Mouse (Mus musculus): ENCODE measurements around the gene Nr2f6. TPM values are rescaled to one million over a fixed set of nuclear protein-coding genes. Genes with fewer than 3 reads are reported as not detected.

The Nr2f6 gene
- polyA plus RNA-seq, 1 experiment from 2014 or later: 76.6 TPM

- H3K27ac ChIP-seq: no peak overlapping the region
- no peak overlapping the region for H3K4me2 ChIP-seq
- H3K9me3 ChIP-seq: no peaks in the 10 kb centered on the region
- H3K27me3 ChIP-seq: no peaks in the 10 kb centered on the region
- ATAC-seq (ENCODE audit: borderline replicate concordance, extremely low read depth, low FRiP score, low TSS enrichment): no peak
- H3K9ac ChIP-seq: no peak overlapping the region
- peaks cover 43% of the 10 kb centered on the region for H3K36me3 ChIP-seq
- H3K4me3 ChIP-seq: no peak overlapping the region
- H3K4me1 ChIP-seq: peaks cover 48% of the 10 kb centered on the region
- WGBS: 81% methylated on average over 17 of the region's 17 CpGs
Measured at GRCm38 (mm10) chr8:71374616-71375206, 7.0 kb downstream of the Nr2f6 start.

DNA sequence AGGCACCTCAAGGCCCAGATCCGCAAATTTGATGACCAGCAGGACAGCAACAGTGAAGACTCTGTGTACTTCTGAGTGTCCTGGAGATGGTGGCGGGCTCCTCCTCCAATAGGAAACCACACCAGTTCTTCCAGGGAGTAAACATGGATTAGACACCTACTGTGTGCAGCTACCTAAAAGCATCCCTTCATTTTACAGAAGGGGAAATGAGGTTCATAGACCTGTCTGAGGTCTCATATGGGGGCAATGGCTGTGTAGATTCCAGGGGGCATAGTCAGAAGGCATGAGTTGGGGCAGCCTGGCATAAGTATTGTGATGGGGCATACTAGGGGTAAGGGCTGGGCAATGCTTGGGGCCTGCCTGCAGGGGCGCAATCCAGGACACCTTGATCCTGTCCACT is 8.8 kb downstream of the Nr2f6 start:
- Histone ChIP-seq H3K4me1 (peaks cover 38% of the 10 kb centered on the region), H3K4me3 (no peak overlapping the region), H3K27me3 (no peaks in the 10 kb centered on the region), H3K9ac (no peak overlapping the region), H3K4me2 (no peak overlapping the region), H3K27ac (no peak overlapping the region; the same call in 1 of the 2 replicates), H3K36me3 (peaks cover 44% of the 10 kb centered on the region), H3K9me3 (no peaks in the 10 kb centered on the region)
- no peak for ATAC-seq (ENCODE audit: borderline replicate concordance, extremely low read depth, low FRiP score, low TSS enrichment)
- WGBS: 84% methylated on average over 3 of the region's 3 CpGs

DNA sequence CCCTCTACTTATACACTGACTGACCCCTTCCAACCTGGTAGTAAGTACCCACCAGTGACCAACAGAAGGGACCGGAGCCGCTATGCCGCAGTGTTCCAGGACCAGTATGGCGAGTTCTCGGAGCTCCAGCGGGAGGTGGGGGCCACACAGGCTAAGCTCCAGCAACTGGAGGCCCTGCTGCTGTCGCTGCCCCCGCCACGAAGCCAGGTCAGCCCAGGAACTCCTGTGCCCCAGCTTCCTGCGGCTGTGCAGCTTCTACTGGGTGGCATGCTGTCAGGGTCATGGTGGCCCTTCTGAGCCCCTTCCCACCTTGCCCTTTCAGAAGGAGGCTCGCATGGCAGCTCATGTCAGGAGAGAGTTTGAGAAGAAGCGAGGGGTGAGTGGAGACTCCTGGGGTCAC is 9.3 kb downstream of the Nr2f6 start:
- Histone ChIP-seq H3K4me2 (no peak overlapping the region), H3K4me1 (peaks cover 44% of the 10 kb centered on the region), H3K27me3 (no peaks in the 10 kb centered on the region), H3K9ac (no peak overlapping the region), H3K36me3 (peaks cover 38% of the 10 kb centered on the region), H3K9me3 (no peaks in the 10 kb centered on the region), H3K27ac (no peak overlapping the region; the same call in 1 of the 2 replicates), H3K4me3 (no peak overlapping the region)
- 84% methylated on average over 12 of the region's 12 CpGs for WGBS
- ATAC-seq (ENCODE audit: borderline replicate concordance, extremely low read depth, low FRiP score, low TSS enrichment): no peak

GRCm38 (mm10) chr8:71371236-71371848 is 10.4 kb downstream of the Nr2f6 start, which contains the start of gene Ocel1:
Ocel1 (plus strand) TSS chr8:71371298.
- H3K27me3 ChIP-seq: no peaks in the 10 kb centered on the region

DNA sequence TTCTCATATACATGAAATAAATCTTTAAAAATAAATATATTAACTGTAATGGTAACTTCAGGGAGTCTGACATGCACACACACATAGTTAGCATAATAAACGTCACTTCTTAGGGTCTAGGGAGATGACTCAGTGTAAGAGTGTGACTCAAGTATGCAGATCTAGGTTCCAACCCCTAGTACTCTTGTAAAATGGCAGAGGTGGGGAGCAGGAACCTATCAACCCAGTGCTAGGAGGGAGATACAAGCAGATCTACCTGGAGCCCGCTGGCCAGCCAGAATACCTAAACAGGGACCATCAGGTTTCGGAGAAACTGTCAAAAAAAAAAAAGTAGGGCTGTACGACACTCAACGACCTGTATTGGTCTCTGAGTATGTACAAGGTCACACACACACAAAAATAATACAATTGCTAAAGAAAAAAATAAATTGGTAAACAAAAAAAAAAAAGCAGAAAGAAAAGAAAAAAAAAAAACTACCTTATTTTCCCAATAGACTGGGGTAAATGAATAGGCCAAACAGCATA is 11.0 kb downstream of the Nr2f6 start:
- 14% methylated on average over 5 of the region's 5 CpGs for WGBS
- Histone ChIP-seq H3K9me3 (no peaks in the 10 kb centered on the region), H3K27ac (0 out of 2 replicates have a peak overlapping the region, but pooled peaks have one; percentile 39), H3K36me3 (peaks cover 32% of the 10 kb centered on the region), H3K9ac (no peak overlapping the region), H3K27me3 (no peaks in the 10 kb centered on the region), H3K4me1 (peaks cover 36% of the 10 kb centered on the region), H3K4me3 (peak overlapping the region; percentile 73), H3K4me2 (peak overlapping the region; percentile 56)
- ATAC-seq (ENCODE audit: borderline replicate concordance, extremely low read depth, low FRiP score, low TSS enrichment): no peak

More at GRCm38 (mm10) chr8:71371236-71371848, 10.4 kb downstream of the Nr2f6 start, which contains the start of gene Ocel1:
- WGBS: under 1% methylated on average over 68 of the region's 68 CpGs
- Histone ChIP-seq H3K4me2 (peak within 1 kb of the TSS; percentile 56), H3K4me1 (peaks cover 39% of the 10 kb centered on the region), H3K4me3 (peak within 1 kb of the TSS; percentile 73), H3K9ac (peak within 1 kb of the TSS; percentile 50), H3K27ac (peak within 1 kb of the TSS; percentile 80), H3K36me3 (peaks cover 32% of the 10 kb centered on the region), H3K9me3 (no peaks in the 10 kb centered on the region)
- ATAC-seq (ENCODE audit: borderline replicate concordance, extremely low read depth, low FRiP score, low TSS enrichment): peak; percentile 86

DNA sequence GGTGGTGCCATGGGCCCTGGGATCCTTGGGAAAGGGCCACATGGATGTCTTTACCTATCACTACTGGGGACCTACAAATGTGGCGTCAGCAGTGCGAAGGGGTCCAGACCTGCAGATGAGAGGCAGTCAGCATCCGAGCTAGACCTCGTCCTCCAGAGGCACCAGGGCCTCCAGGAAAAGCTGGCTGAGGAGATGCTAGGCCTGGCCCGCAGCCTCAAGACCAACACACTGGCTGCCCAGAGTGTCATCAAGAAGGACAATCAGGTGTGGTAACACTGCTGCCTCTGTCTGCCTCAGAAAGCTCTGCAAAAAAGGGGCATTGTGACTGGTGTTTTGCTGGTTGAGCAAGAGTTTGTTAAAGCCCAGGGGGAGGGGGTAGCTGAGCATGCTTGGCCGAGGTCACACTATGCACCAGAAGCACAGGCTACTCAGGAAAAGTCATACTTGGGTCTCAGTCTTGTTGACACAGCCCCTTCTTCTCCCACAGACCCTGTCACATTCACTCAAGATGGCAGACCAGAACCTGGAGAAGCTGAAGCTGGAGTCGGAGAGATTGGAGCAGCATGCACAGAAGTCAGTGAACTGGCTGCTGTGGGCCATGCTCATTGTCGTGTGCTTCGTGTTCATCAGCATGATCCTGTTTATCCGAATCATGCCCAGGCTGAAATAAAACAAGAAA is 12.6 kb downstream of the Nr2f6 start:
- Histone ChIP-seq H3K27me3 (no peaks in the 10 kb centered on the region), H3K4me1 (peaks cover 24% of the 10 kb centered on the region), H3K4me2 (no peak overlapping the region), H3K36me3 (peaks cover 17% of the 10 kb centered on the region), H3K9me3 (no peaks in the 10 kb centered on the region), H3K4me3 (no peak overlapping the region), H3K27ac (no peak overlapping the region), H3K9ac (no peak overlapping the region)
- no peak for ATAC-seq (ENCODE audit: borderline replicate concordance, extremely low read depth, low FRiP score, low TSS enrichment)
- WGBS: 90% methylated on average over 10 of the region's 10 CpGs

GRCm38 (mm10) chr8:71368366-71368765 is 13.4 kb downstream of the Nr2f6 start:
- Histone ChIP-seq H3K9me3 (no peaks in the 10 kb centered on the region), H3K9ac (no peak overlapping the region), H3K36me3 (peaks cover 10% of the 10 kb centered on the region; the same call in 1 of the 2 replicates), H3K4me3 (peak overlapping the region; percentile 73; the same call in 1 of the 2 replicates), H3K4me1 (peaks cover 24% of the 10 kb centered on the region), H3K27ac (no peak overlapping the region), H3K27me3 (no peaks in the 10 kb centered on the region), H3K4me2 (peak overlapping the region; percentile 83)
- ATAC-seq (ENCODE audit: borderline replicate concordance, extremely low read depth, low FRiP score, low TSS enrichment): no peak

- peaks cover 10% of the 10 kb centered on the region; the same call in 1 of the 2 replicates for H3K36me3 ChIP-seq
- H3K27me3 ChIP-seq: no peaks in the 10 kb centered on the region
- WGBS: 35% methylated on average over 17 of the region's 17 CpGs
- H3K4me2 ChIP-seq: peak overlapping the region; percentile 83
- H3K4me3 ChIP-seq: peak overlapping the region; percentile 73
- peak overlapping the region; percentile 93 for H3K27ac ChIP-seq
- no peak; the same call in 1 of the 2 replicates for ATAC-seq (ENCODE audit: borderline replicate concordance, extremely low read depth, low FRiP score, low TSS enrichment)
- H3K4me1 ChIP-seq: peaks cover 24% of the 10 kb centered on the region
- H3K9me3 ChIP-seq: no peaks in the 10 kb centered on the region
- H3K9ac ChIP-seq: peak overlapping the region; percentile 80
Measured at GRCm38 (mm10) chr8:71367529-71368176, 14.1 kb downstream of the Nr2f6 start.

DNA sequence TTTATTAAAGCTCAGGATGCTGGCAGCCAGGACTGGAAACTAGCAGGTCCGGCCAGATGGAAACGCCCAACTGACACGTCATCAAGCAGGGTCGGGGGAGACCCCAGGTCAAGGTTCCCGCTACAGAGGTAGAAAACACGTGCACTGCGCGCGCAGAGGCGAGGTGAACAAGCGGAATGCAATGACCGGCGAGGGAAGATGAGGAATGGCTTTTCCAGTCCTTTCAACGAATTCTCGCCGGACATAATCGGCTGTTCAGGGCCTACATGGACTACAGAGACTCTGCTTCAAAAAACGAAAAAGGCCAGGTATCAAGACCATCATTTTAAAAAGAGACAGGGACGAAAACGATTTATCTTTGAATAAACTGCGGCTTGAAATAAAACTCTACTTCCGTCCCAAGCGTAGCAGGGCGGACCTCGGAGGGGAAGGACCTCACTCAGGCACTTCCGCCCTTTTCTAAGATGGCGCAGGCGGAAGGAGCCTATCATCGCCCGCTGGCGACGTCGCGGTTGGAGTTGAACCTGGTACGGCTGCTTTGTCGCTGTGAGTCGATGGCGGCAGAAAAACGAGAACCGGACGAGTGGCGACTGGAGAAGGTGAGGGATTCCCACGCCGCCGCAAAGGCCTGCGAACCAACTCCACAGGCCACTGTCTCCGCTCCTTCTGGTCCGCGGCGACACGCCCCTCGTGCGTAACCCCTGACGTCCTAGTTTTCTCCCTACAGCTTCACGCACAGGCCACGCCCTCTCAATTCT is 14.8 kb downstream of the Nr2f6 start, which contains the start of gene Use1:
Gene Use1 (plus strand): TSS at position 78 of the 758 bp plus-strand sequence.
- peaks cover 10% of the 10 kb centered on the region; the same call in 1 of the 2 replicates for H3K36me3 ChIP-seq
- under 1% methylated on average over 56 of the region's 56 CpGs for WGBS
- no peaks in the 10 kb centered on the region for H3K9me3 ChIP-seq
- H3K4me3 ChIP-seq: peak within 1 kb of the TSS; percentile 73
- peak within 1 kb of the TSS; percentile 80 for H3K9ac ChIP-seq
- ATAC-seq (ENCODE audit: borderline replicate concordance, extremely low read depth, low FRiP score, low TSS enrichment): peak; percentile 86
- peak within 1 kb of the TSS; percentile 93 for H3K27ac ChIP-seq
- H3K4me1 ChIP-seq: peaks cover 24% of the 10 kb centered on the region
- peak within 1 kb of the TSS; percentile 83 for H3K4me2 ChIP-seq
- no peaks in the 10 kb centered on the region for H3K27me3 ChIP-seq

DNA sequence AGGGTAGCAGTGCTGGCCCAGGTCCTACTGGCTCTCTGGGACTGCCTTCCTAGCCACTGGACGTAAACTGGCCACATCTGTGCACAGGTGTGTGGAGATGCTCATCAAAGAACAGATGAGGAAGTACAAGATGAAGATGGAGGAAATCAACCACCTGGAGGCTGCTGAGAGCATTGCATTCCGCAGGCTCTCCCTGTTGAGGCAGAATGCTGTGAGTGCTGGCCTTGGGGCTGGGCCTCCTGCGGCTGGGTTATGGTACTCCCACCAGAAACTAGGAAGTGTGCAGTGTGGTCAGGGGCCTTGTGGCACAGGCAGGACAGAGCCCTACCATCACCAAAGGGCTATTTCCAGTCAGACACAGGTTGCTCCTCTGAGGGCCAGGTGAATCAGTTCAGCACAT is 23.7 kb downstream of the Nr2f6 start:
- H3K9ac ChIP-seq: no peak overlapping the region

GRCm38 (mm10) chr8:71351520-71351919 is 30.2 kb downstream of the Nr2f6 start:
- Histone ChIP-seq H3K9ac (no peak overlapping the region), H3K4me3 (no peak overlapping the region), H3K4me1 (no peaks in the 10 kb centered on the region), H3K9me3 (no peaks in the 10 kb centered on the region), H3K36me3 (peaks cover 77% of the 10 kb centered on the region), H3K27me3 (no peaks in the 10 kb centered on the region), H3K4me2 (no peak overlapping the region), H3K27ac (no peak overlapping the region)
- WGBS: 79% methylated on average over 1 of the region's 1 CpGs
- no peak for ATAC-seq (ENCODE audit: borderline replicate concordance, extremely low read depth, low FRiP score, low TSS enrichment)

More for the DNA sequence above, 23.7 kb downstream of the Nr2f6 start:
- 78% methylated on average over 3 of the region's 3 CpGs for WGBS
- no peaks in the 10 kb centered on the region for H3K4me1 ChIP-seq
- H3K27ac ChIP-seq: no peak overlapping the region
- no peak overlapping the region for H3K4me3 ChIP-seq
- H3K27me3 ChIP-seq: no peaks in the 10 kb centered on the region
- no peak overlapping the region for H3K4me2 ChIP-seq
- no peak for ATAC-seq (ENCODE audit: borderline replicate concordance, extremely low read depth, low FRiP score, low TSS enrichment)
- peaks cover 36% of the 10 kb centered on the region for H3K36me3 ChIP-seq
- H3K9me3 ChIP-seq: no peaks in the 10 kb centered on the region

All from lung, embryonic 15.5 days (tissue).